19 mouse cellular contexts compared by ENCODE assay signal in genomic region chr11:35637102-35637501, GRCm38 (mm10).
DNase-seq lines count a peak whose midpoint lies in the region; ATAC-seq and TF ChIP-seq lines count a peak whose summit lies in the region.
"Had no signal": no experiment of that assay in that cellular context is flagged by ENCODE, and none has a peak within 500 bp of the region (broad histone marks: within the 10 kb centered on the region; RNA-seq: fewer than 3 reads in every experiment).

No protein-coding gene starts in this region.

- peak; percentile 57 for ATAC-seq in stomach, embryonic 14.5 days (ENCODE audit: insufficient number of reproducible peaks, insufficient read depth, low FRiP score, low read depth)
- ATAC-seq in stomach, postnatal 0 days (ENCODE audit: low FRiP score, low TSS enrichment), result no peak
- ATAC-seq: activated CD4-positive, CD25-positive, alpha-beta regulatory T cell, adult 4 months; CD4-positive, CD25-positive, alpha-beta regulatory T cell, adult 4 months; Patski had no signal

- TF ChIP-seq EP300 in stomach, postnatal 0 days (optimal IDR thresholded peaks at IDR 0.05), result no peak

- TF ChIP-seq CTCF in stomach, postnatal 0 days (IDR thresholded peaks at IDR 0.05; ENCODE audit: low read depth), result no peak

- no peak overlapping the region for H3K4me2 ChIP-seq in stomach, embryonic 14.5 days (replicated peaks; ENCODE audit: low read depth, low read length)
- H3K4me2 ChIP-seq in stomach, postnatal 0 days (replicated peaks; ENCODE audit: low read depth), result no peak overlapping the region

- H3K9ac ChIP-seq in stomach, embryonic 14.5 days (replicated peaks; ENCODE audit: low read depth, low read length), result no peak overlapping the region
- no peak overlapping the region for H3K9ac ChIP-seq in stomach, postnatal 0 days (ENCODE audit: low read length)

- 68% methylated on average over 7 of the region's 7 CpGs for WGBS in stomach, embryonic 14.5 days
- 60% methylated on average over 7 of the region's 7 CpGs for WGBS in stomach, postnatal 0 days

- H3K4me3 ChIP-seq in stomach, embryonic 14.5 days (ENCODE audit: low read depth, low read length), result no peak overlapping the region
- H3K4me3 ChIP-seq in stomach, postnatal 0 days (ENCODE audit: low read depth, low read length), result no peak overlapping the region

- H3K27me3 ChIP-seq in stomach, embryonic 14.5 days (ENCODE audit: control insufficient read depth, insufficient read depth, low read length), result no peaks in the 10 kb centered on the region
- H3K27me3 ChIP-seq in stomach, postnatal 0 days (ENCODE audit: control insufficient read depth, insufficient read depth, low read length), result no peaks in the 10 kb centered on the region
- H3K27me3 ChIP-seq: CH12.LX had no signal

- H3K27ac ChIP-seq in stomach, embryonic 14.5 days (ENCODE audit: low read length), result no peak overlapping the region
- no peak overlapping the region for H3K27ac ChIP-seq in stomach, postnatal 0 days (replicated peaks)

- no peaks in the 10 kb centered on the region for H3K36me3 ChIP-seq in stomach, embryonic 14.5 days (ENCODE audit: control insufficient read depth, insufficient read depth, low read length)
- no peaks in the 10 kb centered on the region for H3K36me3 ChIP-seq in stomach, postnatal 0 days (ENCODE audit: control insufficient read depth, insufficient read depth, low read length)
- H3K36me3 ChIP-seq: G1E had no signal

- H3K4me1 ChIP-seq in stomach, embryonic 14.5 days (ENCODE audit: control insufficient read depth, insufficient read depth, low read length), result no peaks in the 10 kb centered on the region
- no peaks in the 10 kb centered on the region for H3K4me1 ChIP-seq in stomach, postnatal 0 days (replicated peaks; ENCODE audit: control insufficient read depth, insufficient read depth)

- no peak for DNase-seq in stomach, postnatal 0 days (ENCODE audit: low spot score)
- DNase-seq in testis, postnatal 14 days (ENCODE audit: low spot score), result peak; percentile 62
- DNase-seq in testis, postnatal 10 days (ENCODE audit: low spot score), result no peak
- DNase-seq: adrenal gland, adult 2 months; adrenal gland, adult 8-10 months; adrenal gland, postnatal 10 days; adrenal gland, postnatal 14 days; adrenal gland, postnatal 25 days; adrenal gland, postnatal 36 days; B cell, adult 2 months; cerebellum, adult 11 months; cerebellum, adult 11-12 months; cerebellum, adult 18-20 months had no signal

- H3K9me3 ChIP-seq in stomach, embryonic 14.5 days (ENCODE audit: control insufficient read depth, low read depth, low read length), result no peaks in the 10 kb centered on the region
- no peaks in the 10 kb centered on the region for H3K9me3 ChIP-seq in stomach, postnatal 0 days (ENCODE audit: control insufficient read depth, low read length)
